Mouse (Mus musculus) liver, postnatal 0 days (tissue): ENCODE measurements around the gene Ifit3b.

ENCODE experiments used
- CTCF ChIP-seq: sonication (generic); IDR thresholded peaks from 2 replicates; pipeline ENCODE4 v1.5.1; 2016; ENCODE audit warnings: antibody characterized with exemption, low read depth
- EP300 ChIP-seq: IDR thresholded peaks from 2 replicates; pipeline ENCODE4 v1.6.1; 2016; ENCODE audit warnings: antibody characterized with exemption, low read depth, mild to moderate bottlenecking

DNA sequence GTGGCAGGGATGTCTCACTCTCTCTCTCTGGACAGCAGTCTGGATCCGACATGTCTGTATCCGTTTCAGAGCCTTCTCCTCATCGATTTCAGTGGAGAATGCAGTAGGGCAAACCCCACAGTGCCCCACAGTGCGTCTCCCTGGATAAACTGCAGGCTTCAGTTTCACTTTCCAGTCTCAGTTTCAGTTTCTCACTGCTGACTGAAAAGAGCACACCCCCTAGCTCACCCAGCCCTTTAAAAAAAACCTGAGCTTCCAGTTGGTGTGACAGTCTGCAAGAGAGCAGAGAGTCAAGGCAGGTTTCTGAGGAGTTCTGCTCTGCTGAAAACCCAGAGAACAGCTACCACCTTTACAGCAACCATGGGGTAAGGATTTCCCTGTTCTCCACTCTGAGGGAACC lies 32.9 kb downstream of the Ifit3b start, which contains the start of the genes Ifit1bl2 and Ifit1:
- TF ChIP-seq CTCF, result no peak
- TF ChIP-seq EP300, result no peak
